Mouse (Mus musculus): Measurements from ENCODE around the gene Mpv17l.
A peak's percentile ranks its signal among the peaks of the same experiment; 100 is the strongest.
"Not testable (repeated sequence)": the region's sequence is repeated elsewhere in the genome, so short reads cannot be mapped to it uniquely, and the experiment has no call there.

The Mpv17l gene

GRCm38 (mm10) chr16:13940139-13940846, 37.3 kb downstream of the Mpv17l start:
- DNase-seq: peak; percentile 88

GRCm38 (mm10) chr16:13940847-13941395, 38.0 kb downstream of the Mpv17l start:
- DNase-seq: no peak

- DNase-seq: no peak
Measured at GRCm38 (mm10) chr16:13944178-13944577, 41.2 kb downstream of the Mpv17l start.

- DNase-seq: no peak
Measured at GRCm38 (mm10) chr16:13944752-13945151, 41.8 kb downstream of the Mpv17l start.

- DNase-seq: no peak
Measured at GRCm38 (mm10) chr16:13945153-13945552, 42.2 kb downstream of the Mpv17l start.

- no peak for DNase-seq
Measured at GRCm38 (mm10) chr16:13946306-13946705, 43.3 kb downstream of the Mpv17l start.

- DNase-seq: no peak
Measured at GRCm38 (mm10) chr16:13951245-13951644, 48.3 kb downstream of the Mpv17l start.

- DNase-seq: no peak
Measured at GRCm38 (mm10) chr16:13962053-13962452, 59.1 kb downstream of the Mpv17l start.

- no peak for DNase-seq
Measured at GRCm38 (mm10) chr16:13969096-13969495, 66.1 kb downstream of the Mpv17l start.

- no peak for DNase-seq
Measured at GRCm38 (mm10) chr16:13972051-13972450, 69.1 kb downstream of the Mpv17l start.

GRCm38 (mm10) chr16:13976358-13976896, 73.5 kb downstream of the Mpv17l start:
- not testable (repeated sequence) for DNase-seq

GRCm38 (mm10) chr16:13977026-13977425, 74.1 kb downstream of the Mpv17l start:
- not testable (repeated sequence) for DNase-seq

- DNase-seq: not testable (repeated sequence)
Measured at GRCm38 (mm10) chr16:13981726-13982125, 78.8 kb downstream of the Mpv17l start.

GRCm38 (mm10) chr16:13983161-13983560, 80.2 kb downstream of the Mpv17l start:
- no peak for DNase-seq

GRCm38 (mm10) chr16:13986197-13986573, 83.2 kb downstream of the Mpv17l start:
- DNase-seq: no peak

GRCm38 (mm10) chr16:13986574-13987478, 83.9 kb downstream of the Mpv17l start, which contains the start of the genes 2900011O08Rik and Ifitm7:
TSS of gene 2900011O08Rik (plus strand) at chr16:13986604.
TSS of gene Ifitm7 (minus strand) at chr16:13986888.
- DNase-seq: peak; percentile 3

GRCm38 (mm10) chr16:13992518-13993248, 89.7 kb downstream of the Mpv17l start:
- DNase-seq: no peak

GRCm38 (mm10) chr16:13994076-13994475, 91.1 kb downstream of the Mpv17l start:
- peak; percentile 34 for DNase-seq

- DNase-seq: no peak
Measured at GRCm38 (mm10) chr16:13994502-13994901, 91.5 kb downstream of the Mpv17l start.
